Mouse (Mus musculus) limb, embryonic 12.5 days (tissue): ENCODE data around the gene Tmem45a2. TPM values are rescaled to one million over a fixed set of nuclear protein-coding genes. Genes with fewer than 3 reads are reported as not detected.

Experiments
- ATAC-seq: fragments of 200-750 bp; cut with Nextera tagmentation; 2 replicates; pipeline ENCODE4 v1.8.0; 2017; ENCODE audit warnings: low read depth, moderate TSS enrichment; ENCODE audit not compliant: insufficient number of reproducible peaks, insufficient read depth, low FRiP score, low TSS enrichment
- H3K27ac ChIP-seq: fragments of 300-500 bp; sonication (generic); 2 replicates; pipeline ENCODE4 v1.5.1; 2016; ENCODE audit warnings: mild to moderate bottlenecking, moderate library complexity
- H3K27me3 ChIP-seq: fragments of 300-500 bp; sonication (generic); 2 replicates; pipeline ENCODE4 v1.6.1; 2016; ENCODE audit warnings: mild to moderate bottlenecking, moderate library complexity
- H3K36me3 ChIP-seq: fragments of 300-500 bp; sonication (generic); 2 replicates; pipeline ENCODE4 v1.6.1; 2016; ENCODE audit warnings: mild to moderate bottlenecking, moderate library complexity
- H3K4me1 ChIP-seq: fragments of 300-500 bp; sonication (generic); replicated peaks from 2 replicates; pipeline ENCODE4 v1.6.1; 2016
- H3K4me2 ChIP-seq: fragments of 300-500 bp; sonication (generic); 2 replicates; pipeline ENCODE4 v1.6.1; 2016; ENCODE audit warnings: mild to moderate bottlenecking, moderate library complexity
- H3K4me3 ChIP-seq: fragments of 300-500 bp; sonication (generic); replicated peaks from 2 replicates; pipeline ENCODE4 v1.5.1; 2016; ENCODE audit warnings: mild to moderate bottlenecking
- H3K9ac ChIP-seq: fragments of 300-500 bp; sonication (generic); replicated peaks from 2 replicates; pipeline ENCODE4 v1.6.1; 2016; ENCODE audit warnings: mild to moderate bottlenecking, moderate library complexity
- H3K9me3 ChIP-seq: fragments of 300-500 bp; sonication (generic); 2 replicates; pipeline ENCODE4 v1.6.1; 2016; ENCODE audit warnings: mild to moderate bottlenecking, moderate library complexity
- WGBS: fragments of 180-500 bp; shearing (Covaris S2); methylation state at CpG from one replicate; pipeline ENCODE4 v1.1.7; 2016; 5-methylcytosine and 5-hydroxymethylcytosine counted together
- polyA plus RNA-seq: library from polyadenylated mRNA; unstranded; fragments of >200 nt; fragmentation: Nextera tagmentation; extraction: Ambion mirVana; gene quantifications from 2 replicates; pipeline ENCODE4 v1.2.1, GENCODE M21; 2016

Gene Tmem45a2
- polyA plus RNA-seq: 0.10 TPM in 1 of 2 replicates, not detected in the other

DNA sequence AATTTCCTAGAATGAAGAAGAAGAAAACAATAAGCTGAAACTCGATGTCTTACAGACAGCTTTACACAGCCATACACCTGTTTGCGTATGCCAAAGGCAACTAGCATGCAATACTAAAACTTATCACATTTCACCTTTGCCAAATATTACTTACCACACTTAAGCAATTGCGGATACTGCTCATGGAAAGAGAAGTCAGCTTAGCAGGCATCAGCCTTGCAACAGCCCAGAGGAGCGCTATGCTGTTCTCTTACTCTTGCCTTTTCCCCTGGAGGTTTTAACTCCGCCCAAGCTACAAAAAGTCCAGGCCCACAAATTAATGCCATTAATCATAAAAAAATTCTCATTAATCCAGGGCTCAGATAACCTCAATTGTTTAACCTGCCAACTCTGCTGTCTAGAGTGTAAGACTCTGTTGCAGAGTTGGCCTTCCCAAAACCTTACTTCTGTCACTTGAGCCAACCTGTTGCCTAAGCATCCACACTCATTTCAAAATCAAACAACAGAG is at the start of gene Tmem45a2:
Tmem45a2 (minus strand) TSS at position 241 of the 508 bp plus-strand sequence.
- Histone ChIP-seq H3K9me3 (no peaks in the 10 kb centered on the region), H3K4me1 (no peaks in the 10 kb centered on the region), H3K4me2 (no peak within 1 kb of the TSS), H3K27me3 (no peaks in the 10 kb centered on the region), H3K4me3 (no peak within 1 kb of the TSS), H3K9ac (no peak within 1 kb of the TSS), H3K27ac (no peak within 1 kb of the TSS), H3K36me3 (no peaks in the 10 kb centered on the region)
- WGBS: 88% methylated on average over 5 of the region's 5 CpGs
- ATAC-seq: no peak

DNA sequence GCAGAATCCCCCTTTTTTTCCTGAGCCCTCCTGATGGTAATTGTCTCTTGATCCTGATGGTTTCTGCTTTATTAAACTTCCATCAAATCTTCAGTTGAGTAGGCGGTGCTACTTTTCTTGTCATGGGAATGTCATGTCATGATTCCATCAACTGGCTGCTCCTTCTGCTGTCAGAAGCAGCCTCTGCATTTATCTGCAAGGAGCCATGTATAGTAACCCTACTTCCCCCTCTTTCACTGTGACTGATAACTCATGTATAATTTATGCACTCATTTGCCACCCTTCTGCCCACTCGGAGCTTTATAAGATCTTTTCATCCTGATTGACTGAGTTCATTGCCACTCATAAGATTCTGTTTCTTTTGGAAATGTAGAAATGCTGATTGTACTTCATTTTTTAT is 46.4 kb upstream of the Tmem45a2 start:
- no peak for ATAC-seq
- no peak overlapping the region for H3K9ac ChIP-seq
- H3K4me3 ChIP-seq: no peak overlapping the region
- H3K27me3 ChIP-seq: no peaks in the 10 kb centered on the region
- peaks cover 2% of the 10 kb centered on the region for H3K4me1 ChIP-seq
- no peaks in the 10 kb centered on the region for H3K9me3 ChIP-seq
- no peak overlapping the region for H3K4me2 ChIP-seq
- H3K27ac ChIP-seq: no peak overlapping the region
- 77% methylated on average over 2 of the region's 2 CpGs for WGBS
- no peaks in the 10 kb centered on the region for H3K36me3 ChIP-seq

DNA sequence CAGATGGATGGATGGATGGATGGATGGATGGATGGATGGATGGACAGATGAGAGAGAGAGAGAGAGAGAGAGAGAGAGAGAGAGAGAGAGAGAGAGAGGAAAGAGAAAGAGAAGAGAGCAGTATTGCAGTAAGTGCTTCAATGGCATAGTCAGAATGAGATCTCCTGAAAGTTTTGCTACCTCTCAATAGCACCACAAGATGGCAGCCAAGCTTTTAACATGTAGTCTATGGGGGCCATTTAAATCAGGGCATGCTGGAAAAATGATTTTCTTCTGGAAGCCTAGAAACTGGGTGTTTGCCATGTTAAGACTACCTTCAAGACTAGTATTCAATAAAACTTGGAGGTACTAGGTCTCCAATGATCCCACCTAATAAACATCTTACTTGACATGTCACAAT is 44.9 kb upstream of the Tmem45a2 start:
- Histone ChIP-seq H3K4me1 (no peaks in the 10 kb centered on the region), H3K9ac (no peak overlapping the region), H3K4me2 (no peak overlapping the region), H3K36me3 (no peaks in the 10 kb centered on the region), H3K27ac (no peak overlapping the region), H3K4me3 (no peak overlapping the region), H3K9me3 (no peaks in the 10 kb centered on the region), H3K27me3 (no peaks in the 10 kb centered on the region)
- no peak for ATAC-seq

DNA sequence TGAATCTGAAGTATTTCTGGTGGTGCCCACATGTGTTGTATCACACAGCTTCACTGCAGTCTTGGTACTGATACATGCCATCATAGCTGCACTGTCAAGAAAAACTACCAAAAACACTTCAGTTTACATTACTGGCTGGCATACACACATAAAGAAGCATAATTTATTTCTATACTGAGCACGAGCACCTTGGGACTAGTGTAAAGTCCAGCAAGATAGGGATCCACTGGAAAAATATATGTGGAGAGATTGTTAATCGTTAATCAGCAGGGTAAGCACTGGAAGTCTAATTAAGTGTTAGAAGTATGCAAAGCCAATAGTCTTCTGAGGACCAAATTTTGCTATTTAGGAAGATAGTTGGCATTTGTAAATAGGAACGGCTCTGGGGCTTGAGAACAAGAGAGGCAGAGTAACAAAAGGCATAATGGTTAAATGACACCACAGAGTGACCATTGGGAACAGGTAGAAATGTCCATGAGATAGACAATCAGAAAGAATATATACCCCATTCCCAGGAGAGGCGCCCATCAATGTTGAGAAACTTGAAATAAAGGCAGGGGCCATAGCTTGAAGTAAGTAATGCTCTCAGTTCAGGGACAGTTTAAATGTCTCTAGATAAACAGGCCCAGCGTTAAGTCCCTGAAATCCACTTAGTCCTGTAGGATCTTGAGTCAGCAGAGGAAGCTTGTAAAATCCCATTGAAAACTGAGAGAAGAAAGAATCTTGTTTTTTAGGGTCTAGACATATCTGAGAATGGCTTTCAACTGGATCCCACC is 35.2 kb upstream of the Tmem45a2 start:
- H3K9me3 ChIP-seq: no peaks in the 10 kb centered on the region
- no peaks in the 10 kb centered on the region for H3K4me1 ChIP-seq
- WGBS: 76% methylated on average over 5 of the region's 5 CpGs
- no peak for ATAC-seq
- no peak overlapping the region for H3K4me2 ChIP-seq
- 0 out of 2 replicates have a peak, but pooled peaks cover 6% of the 10 kb centered on the region for H3K27me3 ChIP-seq
- no peak overlapping the region for H3K9ac ChIP-seq
- no peak overlapping the region for H3K27ac ChIP-seq
- H3K4me3 ChIP-seq: no peak overlapping the region
- no peaks in the 10 kb centered on the region for H3K36me3 ChIP-seq

DNA sequence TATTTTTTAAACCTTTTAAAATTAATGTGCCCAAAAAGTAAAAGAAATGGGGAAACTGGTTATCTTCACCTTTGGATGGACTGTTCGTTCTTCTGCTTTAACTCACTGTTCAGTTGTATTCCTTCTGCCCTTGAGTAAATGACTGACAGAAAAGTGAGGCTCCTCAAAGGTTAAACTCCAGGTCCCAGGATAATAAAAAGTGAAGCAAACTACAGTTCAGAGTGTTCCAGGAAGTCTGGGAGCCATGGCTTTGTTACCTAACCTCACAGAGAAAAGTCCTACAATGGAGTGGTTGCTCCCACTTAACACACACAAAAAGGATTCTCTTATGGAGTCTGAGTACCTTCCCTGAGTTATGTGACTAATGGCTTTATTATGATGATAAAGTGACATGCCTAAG is 30.0 kb upstream of the Tmem45a2 start:
- H3K36me3 ChIP-seq: no peaks in the 10 kb centered on the region
- no peak for ATAC-seq
- H3K27me3 ChIP-seq: 0 out of 2 replicates have a peak, but pooled peaks cover 3% of the 10 kb centered on the region
- WGBS: 97% methylated on average over 1 of the region's 1 CpGs
- no peak overlapping the region for H3K4me3 ChIP-seq
- no peak overlapping the region for H3K27ac ChIP-seq
- no peaks in the 10 kb centered on the region for H3K9me3 ChIP-seq
- no peak overlapping the region for H3K9ac ChIP-seq
- no peaks in the 10 kb centered on the region for H3K4me1 ChIP-seq
- no peak overlapping the region for H3K4me2 ChIP-seq

DNA sequence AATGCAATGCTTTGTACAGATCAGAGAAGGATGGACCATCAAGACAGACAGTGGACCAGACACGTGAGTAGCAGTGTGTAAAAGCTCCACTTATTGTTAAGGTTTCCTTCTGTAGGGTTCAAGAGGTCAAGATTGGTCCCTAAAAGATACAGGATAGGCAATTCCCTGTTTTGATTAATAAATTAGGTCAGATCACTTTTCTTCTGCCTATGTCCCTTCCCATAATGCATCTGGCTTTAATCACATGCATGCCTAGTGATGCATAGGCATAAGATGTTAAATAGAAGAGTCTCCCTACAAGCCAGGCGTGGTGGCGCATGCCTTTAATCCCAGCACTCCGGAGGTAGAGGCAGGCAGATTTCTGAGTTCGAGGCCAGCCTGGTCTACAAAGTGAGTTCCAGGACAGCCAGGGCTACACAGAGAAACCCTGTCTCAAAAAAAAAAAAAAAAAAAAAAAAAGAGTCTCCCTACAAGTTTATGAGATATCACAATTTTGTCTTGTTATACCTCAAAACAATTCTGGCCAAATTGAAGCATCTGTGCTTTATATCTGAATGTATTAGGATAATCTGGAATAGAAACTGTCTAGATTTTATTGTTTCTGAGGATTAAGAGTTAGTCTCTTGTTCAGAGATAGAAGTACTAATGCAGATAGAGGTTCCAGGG is 28.5 kb upstream of the Tmem45a2 start:
- no peak for ATAC-seq
- H3K27ac ChIP-seq: no peak overlapping the region
- 83% methylated on average over 5 of the region's 5 CpGs for WGBS

DNA sequence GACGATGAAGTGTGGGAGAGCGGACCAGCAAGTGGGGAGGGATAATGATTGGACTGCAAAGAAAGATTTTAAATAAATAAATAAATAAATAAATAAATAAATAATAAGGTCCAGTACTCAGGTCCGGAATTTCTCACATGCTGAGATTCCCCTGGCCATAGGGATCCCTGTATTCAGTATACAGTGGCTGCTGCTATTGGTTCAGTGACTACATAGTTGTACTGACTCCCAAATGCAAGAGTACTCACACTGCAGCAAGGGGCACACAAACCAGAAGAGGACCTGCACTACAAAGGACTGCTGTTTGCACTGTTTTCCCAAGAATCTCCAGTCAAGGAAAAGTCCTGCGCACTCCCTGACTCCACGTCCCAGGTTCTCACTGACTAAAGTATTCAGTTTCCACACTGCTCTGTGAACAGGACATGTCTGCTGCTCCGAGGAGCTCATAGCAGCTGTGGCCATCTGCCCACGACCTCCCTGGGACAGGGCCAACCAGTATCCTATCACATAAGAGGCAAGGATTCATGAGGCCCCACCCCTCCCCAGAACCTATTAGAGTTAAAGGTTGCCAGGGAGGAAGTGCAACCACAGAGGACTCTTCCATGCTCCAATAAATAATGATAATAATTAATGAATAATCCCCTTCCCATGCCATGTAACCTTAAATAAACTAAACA is 27.4 kb upstream of the Tmem45a2 start:
- 61% methylated on average over 7 of the region's 7 CpGs for WGBS
- H3K4me1 ChIP-seq: no peaks in the 10 kb centered on the region
- no peak overlapping the region for H3K4me2 ChIP-seq
- no peak overlapping the region for H3K9ac ChIP-seq
- H3K9me3 ChIP-seq: no peaks in the 10 kb centered on the region
- no peaks in the 10 kb centered on the region for H3K36me3 ChIP-seq
- H3K27me3 ChIP-seq: no peaks in the 10 kb centered on the region
- ATAC-seq: no peak
- no peak overlapping the region for H3K4me3 ChIP-seq
- no peak overlapping the region for H3K27ac ChIP-seq

More for the DNA sequence above, 28.5 kb upstream of the Tmem45a2 start:
- Histone ChIP-seq H3K9ac (no peak overlapping the region), H3K4me2 (no peak overlapping the region), H3K27me3 (no peaks in the 10 kb centered on the region), H3K4me3 (no peak overlapping the region), H3K36me3 (no peaks in the 10 kb centered on the region), H3K9me3 (no peaks in the 10 kb centered on the region), H3K4me1 (no peaks in the 10 kb centered on the region)

DNA sequence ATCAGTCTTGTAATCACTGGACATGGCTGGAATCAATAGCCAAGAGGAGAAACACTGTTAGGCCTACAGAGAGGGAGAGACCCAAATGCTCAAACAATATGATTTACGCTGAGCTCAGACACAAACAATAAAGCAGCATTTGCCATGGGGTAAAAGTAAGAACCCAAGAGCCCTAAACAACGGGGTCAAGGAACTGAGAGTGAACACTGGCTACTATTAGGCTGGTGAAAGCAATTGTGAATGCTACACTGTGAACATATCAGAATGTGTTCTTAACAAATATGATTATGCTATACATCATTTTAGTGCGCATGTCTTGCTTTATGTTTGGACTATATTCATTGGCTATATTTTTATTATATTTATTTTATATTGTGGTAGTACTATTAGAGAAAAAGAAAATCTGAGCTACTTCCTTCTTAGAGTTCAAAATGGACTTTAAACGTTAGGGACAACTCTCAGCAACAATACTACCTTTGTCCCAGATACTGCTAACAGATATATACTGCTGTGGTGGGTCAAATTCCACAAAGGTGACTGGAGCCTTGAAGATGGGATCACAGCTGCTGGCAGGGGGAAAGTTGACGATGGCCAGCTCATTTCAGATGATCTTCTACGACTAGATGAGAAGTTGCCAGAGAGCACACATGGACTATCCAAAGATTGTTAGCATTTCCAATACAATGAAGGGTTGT is 21.9 kb upstream of the Tmem45a2 start:
- no peak for ATAC-seq
- no peak overlapping the region for H3K4me2 ChIP-seq
- no peak overlapping the region for H3K27ac ChIP-seq
- no peak overlapping the region for H3K4me3 ChIP-seq
- H3K4me1 ChIP-seq: no peaks in the 10 kb centered on the region
- H3K9ac ChIP-seq: no peak overlapping the region
- H3K36me3 ChIP-seq: no peaks in the 10 kb centered on the region
- H3K9me3 ChIP-seq: no peaks in the 10 kb centered on the region
- H3K27me3 ChIP-seq: no peaks in the 10 kb centered on the region
- WGBS: 64% methylated on average over 6 of the region's 6 CpGs

DNA sequence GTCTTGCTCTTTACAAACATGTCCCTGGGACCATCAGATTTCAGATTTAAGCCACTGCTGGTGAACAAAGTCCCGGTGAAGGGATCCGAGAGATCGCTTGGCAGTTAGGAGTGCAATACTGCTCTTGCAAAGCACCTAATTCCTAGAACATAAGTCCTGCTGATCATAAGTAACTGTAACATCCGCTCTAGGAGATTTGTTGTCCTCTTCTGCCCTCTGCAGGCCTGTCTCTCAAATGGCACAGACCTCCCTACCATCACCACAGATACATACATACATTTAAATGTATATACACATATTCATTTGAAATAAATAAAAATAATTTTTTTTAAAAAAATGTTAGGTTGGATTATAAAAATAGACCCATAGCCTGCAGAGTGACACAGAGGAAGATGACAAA is 21.3 kb upstream of the Tmem45a2 start:
- H3K4me1 ChIP-seq: no peaks in the 10 kb centered on the region
- 46% methylated on average over 4 of the region's 4 CpGs for WGBS
- no peak overlapping the region for H3K27ac ChIP-seq
- no peak overlapping the region for H3K4me3 ChIP-seq
- H3K36me3 ChIP-seq: no peaks in the 10 kb centered on the region
- no peak overlapping the region for H3K9ac ChIP-seq
- H3K4me2 ChIP-seq: no peak overlapping the region
- H3K27me3 ChIP-seq: no peaks in the 10 kb centered on the region
- no peaks in the 10 kb centered on the region for H3K9me3 ChIP-seq
- ATAC-seq: no peak

DNA sequence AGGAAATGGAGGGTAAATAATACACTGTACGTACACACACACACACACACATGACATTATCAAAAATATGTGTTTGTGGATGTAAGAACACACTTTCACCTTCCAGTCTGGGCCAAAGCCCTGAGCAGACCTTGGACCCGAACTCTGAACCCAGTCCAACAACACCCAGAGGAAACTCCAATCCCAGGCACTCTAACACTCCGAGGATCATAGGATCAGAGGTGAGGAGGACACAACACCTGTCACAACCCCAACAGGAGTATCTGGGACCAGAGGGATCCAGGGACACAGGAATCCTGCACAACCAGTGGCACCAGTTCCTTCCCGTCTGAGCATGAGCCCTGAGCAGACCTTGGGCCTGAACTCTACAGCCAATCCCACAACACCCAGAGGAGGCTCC is 8.4 kb upstream of the Tmem45a2 start:
- no peak for ATAC-seq
- no peaks in the 10 kb centered on the region for H3K36me3 ChIP-seq
- H3K27me3 ChIP-seq: no peaks in the 10 kb centered on the region
- H3K4me2 ChIP-seq: no peak overlapping the region
- 84% methylated on average over 4 of the region's 4 CpGs for WGBS
- H3K9me3 ChIP-seq: no peaks in the 10 kb centered on the region
- H3K4me1 ChIP-seq: no peaks in the 10 kb centered on the region
- H3K9ac ChIP-seq: no peak overlapping the region
- H3K27ac ChIP-seq: no peak overlapping the region
- no peak overlapping the region for H3K4me3 ChIP-seq

DNA sequence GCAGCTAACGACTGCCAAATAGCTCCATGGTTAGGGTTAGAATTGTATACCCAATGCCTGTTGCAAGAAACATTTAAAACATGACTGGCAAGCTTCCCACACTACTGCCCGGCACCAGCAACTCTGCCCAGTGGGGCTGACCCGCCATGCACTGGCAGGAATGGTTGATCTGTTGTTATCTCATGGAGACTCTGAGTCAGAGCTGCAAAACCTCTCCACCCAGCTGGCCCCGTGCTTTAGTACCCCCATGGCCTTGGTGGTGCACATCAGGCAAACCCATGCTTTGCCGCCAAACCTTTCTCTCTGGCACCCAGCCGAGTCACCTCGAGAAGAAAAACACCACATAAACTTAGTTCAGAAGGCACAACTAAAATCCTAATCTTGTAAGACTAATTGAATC is 4.8 kb upstream of the Tmem45a2 start:
- H3K27ac ChIP-seq: no peak overlapping the region
- no peak overlapping the region for H3K4me3 ChIP-seq
- H3K9ac ChIP-seq: no peak overlapping the region
- no peaks in the 10 kb centered on the region for H3K27me3 ChIP-seq
- WGBS: 84% methylated on average over 7 of the region's 7 CpGs
- no peak overlapping the region for H3K4me2 ChIP-seq
- no peak for ATAC-seq
- H3K9me3 ChIP-seq: no peaks in the 10 kb centered on the region
- no peaks in the 10 kb centered on the region for H3K4me1 ChIP-seq
- H3K36me3 ChIP-seq: no peaks in the 10 kb centered on the region
